ENCODE assay signal across 27 mouse cellular contexts in the genomic region with DNA sequence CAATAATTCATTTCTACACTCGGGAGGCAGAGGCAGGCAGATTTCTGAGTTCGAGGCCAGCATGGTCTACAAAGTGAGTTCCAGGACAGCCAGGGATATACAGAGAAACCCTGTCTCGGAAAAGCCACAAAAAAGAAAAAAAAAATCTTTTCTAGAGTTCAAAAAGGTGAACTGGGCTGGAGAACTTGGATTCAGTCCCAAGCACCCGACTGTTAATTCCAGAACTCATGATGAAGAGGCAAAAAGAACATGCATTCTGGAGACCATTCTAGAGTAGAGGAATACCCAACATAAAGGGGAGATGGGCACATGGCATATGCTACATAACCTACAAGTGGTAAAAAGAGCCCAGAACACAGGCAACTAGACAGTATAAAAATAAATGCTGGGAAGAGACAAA. TPM values are rescaled to one million over a fixed set of nuclear protein-coding genes. Genes with fewer than 3 reads are reported as not detected.
DNase-seq lines count a peak whose midpoint lies in the region; ATAC-seq lines count a peak whose summit lies in the region.
"Had no signal": no experiment of that assay in that cellular context is flagged by ENCODE, and none has a peak within 500 bp of the region (broad histone marks: within the 10 kb centered on the region; RNA-seq: fewer than 3 reads in every experiment).

No protein-coding gene starts in this region.

- no peaks in the 10 kb centered on the region for H3K9me3 ChIP-seq in intestine, embryonic 14.5 days (ENCODE audit: control insufficient read depth, low read length)
- H3K9me3 ChIP-seq in intestine, embryonic 15.5 days = no peaks in the 10 kb centered on the region
- H3K9me3 ChIP-seq in liver, embryonic 13.5 days (replicated peaks) = no peaks in the 10 kb centered on the region
- H3K9me3 ChIP-seq in liver, embryonic 12.5 days (replicated peaks) = no peaks in the 10 kb centered on the region
- H3K9me3 ChIP-seq in liver, embryonic 16.5 days (replicated peaks; ENCODE audit: control insufficient read depth, low read length) = no peaks in the 10 kb centered on the region
- H3K9me3 ChIP-seq: forebrain, embryonic 10.5 days; forebrain, embryonic 13.5 days; G1E; heart, embryonic 10.5 days; heart, embryonic 13.5 days had no signal

- H3K4me2 ChIP-seq in intestine, embryonic 14.5 days (ENCODE audit: low read length) = no peak overlapping the region
- H3K4me2 ChIP-seq in intestine, embryonic 15.5 days (replicated peaks) = no peak overlapping the region
- H3K4me2 ChIP-seq in liver, embryonic 13.5 days = peak overlapping the region; percentile 90
- no peak overlapping the region for H3K4me2 ChIP-seq in liver, embryonic 12.5 days
- peak overlapping the region; percentile 89 for H3K4me2 ChIP-seq in liver, embryonic 16.5 days (ENCODE audit: low read depth, low read length)
- H3K4me2 ChIP-seq: forebrain, embryonic 13.5 days; hindbrain, embryonic 14.5 days had no signal

- no peaks in the 10 kb centered on the region for H3K36me3 ChIP-seq in intestine, embryonic 14.5 days (ENCODE audit: control insufficient read depth, insufficient read depth, low read length)
- H3K36me3 ChIP-seq in intestine, embryonic 15.5 days = no peaks in the 10 kb centered on the region
- no peaks in the 10 kb centered on the region for H3K36me3 ChIP-seq in liver, embryonic 13.5 days
- no peaks in the 10 kb centered on the region for H3K36me3 ChIP-seq in liver, embryonic 12.5 days
- H3K36me3 ChIP-seq in liver, embryonic 16.5 days (ENCODE audit: control insufficient read depth, insufficient read depth) = no peaks in the 10 kb centered on the region
- H3K36me3 ChIP-seq: forebrain, embryonic 10.5 days had no signal

- ATAC-seq in intestine, embryonic 14.5 days (replicated peaks; ENCODE audit: low FRiP score, low TSS enrichment, low read depth) = no peak
- ATAC-seq in intestine, embryonic 15.5 days = no peak
- ATAC-seq in liver, embryonic 13.5 days (ENCODE audit: low read depth) = no peak
- no peak for ATAC-seq in liver, embryonic 12.5 days
- ATAC-seq in liver, embryonic 16.5 days (ENCODE audit: low read depth) = no peak
- ATAC-seq: forebrain, embryonic 13.5 days; forebrain, embryonic 16.5 days; Patski had no signal

- peak; percentile 9 for DNase-seq in intestine, embryonic 14.5 days (ENCODE audit: low spot score)
- DNase-seq in kidney, adult 18-20 months = peak; percentile 2
- DNase-seq in kidney, postnatal 14 days = no peak
- DNase-seq in liver, embryonic 13.5 days = no peak
- no peak for DNase-seq in heart, adult 18-20 months
- DNase-seq: adrenal gland, postnatal 10 days; adrenal gland, postnatal 36 days; B cell, adult 2 months; cerebellum, adult 18-20 months; cerebellum, adult 9-10 months; cerebellum, postnatal 14 days; gastrocnemius, postnatal 25 days; heart, adult 2 months; heart, postnatal 14 days; heart, postnatal 4 days had no signal

- peaks cover 18% of the 10 kb centered on the region for H3K4me1 ChIP-seq in intestine, embryonic 14.5 days (replicated peaks; ENCODE audit: control insufficient read depth, insufficient read depth, low read length)
- H3K4me1 ChIP-seq in intestine, embryonic 15.5 days (replicated peaks) = peaks cover 5% of the 10 kb centered on the region
- H3K4me1 ChIP-seq in liver, embryonic 13.5 days (replicated peaks) = peaks cover 53% of the 10 kb centered on the region
- peaks cover 48% of the 10 kb centered on the region for H3K4me1 ChIP-seq in liver, embryonic 12.5 days
- peaks cover 21% of the 10 kb centered on the region for H3K4me1 ChIP-seq in liver, embryonic 16.5 days (ENCODE audit: control insufficient read depth, low read depth, low read length)

- H3K27ac ChIP-seq in intestine, embryonic 14.5 days (ENCODE audit: low read depth) = no peak overlapping the region
- no peak overlapping the region for H3K27ac ChIP-seq in intestine, embryonic 15.5 days
- no peak overlapping the region for H3K27ac ChIP-seq in liver, embryonic 13.5 days
- no peak overlapping the region for H3K27ac ChIP-seq in liver, embryonic 12.5 days
- H3K27ac ChIP-seq in liver, embryonic 16.5 days (ENCODE audit: low read length) = no peak overlapping the region
- H3K27ac ChIP-seq: forebrain, embryonic 10.5 days; forebrain, embryonic 13.5 days; heart, adult 2 months; heart, embryonic 10.5 days; heart, embryonic 13.5 days; hindbrain, embryonic 14.5 days had no signal

- H3K9ac ChIP-seq in intestine, embryonic 14.5 days (ENCODE audit: low read length) = no peak overlapping the region
- H3K9ac ChIP-seq in intestine, embryonic 15.5 days = no peak overlapping the region
- no peak overlapping the region for H3K9ac ChIP-seq in liver, embryonic 13.5 days
- H3K9ac ChIP-seq in liver, embryonic 12.5 days = no peak overlapping the region
- H3K9ac ChIP-seq in liver, embryonic 16.5 days (ENCODE audit: low read depth, low read length) = no peak overlapping the region
- H3K9ac ChIP-seq: forebrain, embryonic 13.5 days; hindbrain, embryonic 14.5 days had no signal

- 96% methylated on average over 4 of the region's 4 CpGs for WGBS in intestine, embryonic 14.5 days
- 91% methylated on average over 4 of the region's 4 CpGs for WGBS in intestine, embryonic 15.5 days
- WGBS in liver, embryonic 13.5 days (ENCODE audit: insufficient replicate concordance) = 84% methylated on average over 4 of the region's 4 CpGs
- WGBS in liver, embryonic 12.5 days (ENCODE audit: insufficient replicate concordance) = 73% methylated on average over 4 of the region's 4 CpGs
- 74% methylated on average over 4 of the region's 4 CpGs for WGBS in liver, embryonic 16.5 days (ENCODE audit: insufficient replicate concordance)

- no peaks in the 10 kb centered on the region for H3K27me3 ChIP-seq in intestine, embryonic 14.5 days (replicated peaks; ENCODE audit: control insufficient read depth, insufficient read depth, low read length)
- H3K27me3 ChIP-seq in intestine, embryonic 15.5 days (replicated peaks) = no peaks in the 10 kb centered on the region
- no peaks in the 10 kb centered on the region for H3K27me3 ChIP-seq in liver, embryonic 13.5 days
- H3K27me3 ChIP-seq in liver, embryonic 12.5 days (replicated peaks) = no peaks in the 10 kb centered on the region
- no peaks in the 10 kb centered on the region for H3K27me3 ChIP-seq in liver, embryonic 16.5 days (ENCODE audit: control insufficient read depth, insufficient read depth, low read depth, low read length)
- H3K27me3 ChIP-seq: CH12.LX; forebrain, embryonic 13.5 days; heart, embryonic 13.5 days; Patski had no signal

- no peak overlapping the region for H3K4me3 ChIP-seq in intestine, embryonic 14.5 days (ENCODE audit: low read depth, low read length)
- no peak overlapping the region for H3K4me3 ChIP-seq in intestine, embryonic 15.5 days (replicated peaks)
- H3K4me3 ChIP-seq in liver, embryonic 13.5 days (replicated peaks) = no peak overlapping the region
- H3K4me3 ChIP-seq in liver, embryonic 12.5 days = no peak overlapping the region
- H3K4me3 ChIP-seq in liver, embryonic 16.5 days (ENCODE audit: low read depth, low read length) = no peak overlapping the region; the same call in 1 of the 2 replicates
- H3K4me3 ChIP-seq: forebrain, embryonic 10.5 days; forebrain, embryonic 13.5 days; heart, adult 2 months; heart, embryonic 10.5 days; heart, embryonic 13.5 days had no signal

RNA-seq across cellular contexts. Expression of gene Acat1, which starts 2.4 kb away (rescaled TPM):
- polyA plus RNA-seq in intestine, embryonic 14.5 days (2014; fragmentation: Nextera tagmentation; extraction: Ambion mirVana) = 122 and 131 TPM in 2 replicates
- polyA plus RNA-seq in intestine, embryonic 15.5 days (2015; fragmentation: Nextera tagmentation; extraction: Ambion mirVana) = 139 and 153 TPM in 2 replicates
- 58.2 and 71.8 TPM in 2 replicates for polyA plus RNA-seq in liver, embryonic 13.5 days (2015; fragmentation: Nextera tagmentation; extraction: Ambion mirVana)
- 47.9 and 49.4 TPM in 2 replicates for polyA plus RNA-seq in liver, embryonic 12.5 days (2016; fragmentation: Nextera tagmentation; extraction: Ambion mirVana)
- polyA plus RNA-seq in liver, embryonic 16.5 days (2015; fragmentation: Nextera tagmentation; extraction: Ambion mirVana) = 138 and 148 TPM in 2 replicates
- 100 to 1,000 TPM; 340 to 351 TPM for total RNA-seq in heart, adult 18-20 months (2021)

Comparison
In these comparisons a context has a peak if more than half of its experiments do, and no peak if none do; other contexts are left out.
1. DNase-seq: peak in intestine, embryonic 14.5 days (single experiment) and kidney, adult 18-20 months (single experiment); none in kidney, postnatal 14 days (single experiment), liver, embryonic 13.5 days (single experiment) and heart, adult 18-20 months (0 of 2).
2. H3K4me2 ChIP-seq: peak in liver, embryonic 13.5 days (single experiment) and liver, embryonic 16.5 days (single experiment); none in intestine, embryonic 14.5 days (single experiment), intestine, embryonic 15.5 days (single experiment) and liver, embryonic 12.5 days (single experiment).